Mouse (Mus musculus): ENCODE data around the gene Ccl28.
"Not testable (repeated sequence)": the region's sequence is repeated elsewhere in the genome, so short reads cannot be mapped to it uniquely, and the experiment has no call there.

The Ccl28 gene

DNA sequence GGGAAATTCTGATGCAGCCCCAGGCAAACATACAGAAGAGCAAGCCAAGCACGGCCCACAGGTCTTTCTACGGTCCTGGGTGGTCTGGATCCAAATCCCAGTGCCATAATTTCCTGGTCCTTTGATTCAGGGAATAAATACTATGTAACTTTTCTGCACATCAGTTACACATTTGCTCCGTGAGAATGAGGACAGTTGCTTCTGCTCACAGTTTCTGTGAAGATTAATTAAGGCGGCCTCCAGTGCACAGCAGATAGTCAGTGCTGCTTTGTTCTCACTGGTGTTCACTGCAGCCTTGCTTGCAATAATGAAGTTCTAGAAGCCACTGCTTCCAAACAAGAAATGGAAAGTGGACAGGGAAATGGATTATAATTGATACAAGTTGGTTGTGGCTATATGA is 14.2 kb downstream of the Ccl28 start:
- Histone ChIP-seq H3K36me3 (ENCODE audit: control insufficient read depth, insufficient read depth, low read length, poor library complexity, severe bottlenecking) (no peaks in the 10 kb centered on the region), H3K27me3 (ENCODE audit: control insufficient read depth, insufficient read depth, low read length, poor library complexity, severe bottlenecking) (no peaks in the 10 kb centered on the region)
- DNase-seq (ENCODE audit: low read depth, low spot score), result no peak

GRCm38 (mm10) chr13:119638449-119638848 is 14.8 kb downstream of the Ccl28 start:
- no peak for DNase-seq (ENCODE audit: low read depth, low spot score)

GRCm38 (mm10) chr13:119639302-119639701 is 15.7 kb downstream of the Ccl28 start:
- Histone ChIP-seq H3K36me3 (ENCODE audit: control insufficient read depth, insufficient read depth, low read length, poor library complexity, severe bottlenecking) (no peaks in the 10 kb centered on the region), H3K27me3 (ENCODE audit: control insufficient read depth, insufficient read depth, low read length, poor library complexity, severe bottlenecking) (no peaks in the 10 kb centered on the region)
- DNase-seq (ENCODE audit: low read depth, low spot score), result no peak

More at GRCm38 (mm10) chr13:119638449-119638848, 14.8 kb downstream of the Ccl28 start:
- Histone ChIP-seq H3K36me3 (ENCODE audit: control insufficient read depth, insufficient read depth, low read length, poor library complexity, severe bottlenecking) (no peaks in the 10 kb centered on the region), H3K27me3 (ENCODE audit: control insufficient read depth, insufficient read depth, low read length, poor library complexity, severe bottlenecking) (no peaks in the 10 kb centered on the region)

GRCm38 (mm10) chr13:119640504-119640903 is 16.9 kb downstream of the Ccl28 start:
- Histone ChIP-seq H3K27me3 (ENCODE audit: control insufficient read depth, insufficient read depth, low read length, poor library complexity, severe bottlenecking) (no peaks in the 10 kb centered on the region), H3K36me3 (ENCODE audit: control insufficient read depth, insufficient read depth, low read length, poor library complexity, severe bottlenecking) (no peaks in the 10 kb centered on the region)
- DNase-seq (ENCODE audit: low read depth, low spot score), result peak; percentile 68

- DNase-seq (ENCODE audit: low read depth, low spot score), result no peak
- Histone ChIP-seq H3K36me3 (ENCODE audit: control insufficient read depth, insufficient read depth, low read length, poor library complexity, severe bottlenecking) (no peaks in the 10 kb centered on the region), H3K27me3 (ENCODE audit: control insufficient read depth, insufficient read depth, low read length, poor library complexity, severe bottlenecking) (no peaks in the 10 kb centered on the region)
Observed at GRCm38 (mm10) chr13:119641145-119641544, 17.5 kb downstream of the Ccl28 start.

DNA sequence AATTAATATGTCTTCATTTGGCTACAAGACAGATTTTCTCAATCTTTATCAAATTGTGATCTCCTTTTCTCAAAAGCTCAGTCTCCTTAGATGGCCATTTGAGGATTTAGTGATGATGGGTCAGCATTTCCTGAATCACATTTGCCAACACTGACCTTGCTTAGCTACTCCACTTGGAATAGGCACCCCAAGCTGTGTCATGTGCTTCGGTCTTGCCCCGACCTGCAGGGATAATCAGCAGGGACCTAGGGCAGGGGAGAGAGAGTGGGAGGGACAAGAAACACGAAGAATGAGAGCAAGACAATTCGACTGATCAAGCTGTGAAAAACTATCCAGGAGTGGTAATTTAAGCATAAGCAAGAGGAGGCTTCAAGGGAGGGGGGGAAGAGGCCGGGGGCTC is 21.1 kb downstream of the Ccl28 start:
- Histone ChIP-seq H3K27me3 (ENCODE audit: control insufficient read depth, insufficient read depth, low read length, poor library complexity, severe bottlenecking) (no peaks in the 10 kb centered on the region), H3K36me3 (ENCODE audit: control insufficient read depth, insufficient read depth, low read length, poor library complexity, severe bottlenecking) (no peaks in the 10 kb centered on the region)
- DNase-seq (ENCODE audit: low read depth, low spot score), result no peak

DNA sequence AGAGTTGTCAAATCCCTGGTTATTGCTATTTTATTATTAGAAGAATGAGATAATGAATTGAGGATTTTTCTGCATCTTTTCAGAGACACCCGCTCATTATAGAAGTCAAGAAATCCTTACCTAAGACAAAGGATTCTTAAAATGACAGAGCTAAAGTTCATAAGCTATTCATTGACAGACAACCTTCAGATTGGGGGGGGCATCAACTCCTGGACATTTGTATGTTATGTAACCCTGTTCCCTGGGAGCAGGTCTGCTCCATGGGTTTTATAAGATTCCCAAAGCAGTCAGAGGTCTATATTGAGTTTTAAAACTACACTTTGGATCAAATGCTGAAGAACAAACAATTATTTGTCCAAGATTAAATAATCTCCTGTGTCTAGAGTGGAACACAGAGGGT is 22.9 kb downstream of the Ccl28 start:
- DNase-seq (ENCODE audit: low read depth, low spot score), result no peak
- H3K27me3 ChIP-seq (ENCODE audit: control insufficient read depth, insufficient read depth, low read length, poor library complexity, severe bottlenecking), result no peaks in the 10 kb centered on the region
- H3K36me3 ChIP-seq (ENCODE audit: control insufficient read depth, insufficient read depth, low read length, poor library complexity, severe bottlenecking), result no peaks in the 10 kb centered on the region

DNA sequence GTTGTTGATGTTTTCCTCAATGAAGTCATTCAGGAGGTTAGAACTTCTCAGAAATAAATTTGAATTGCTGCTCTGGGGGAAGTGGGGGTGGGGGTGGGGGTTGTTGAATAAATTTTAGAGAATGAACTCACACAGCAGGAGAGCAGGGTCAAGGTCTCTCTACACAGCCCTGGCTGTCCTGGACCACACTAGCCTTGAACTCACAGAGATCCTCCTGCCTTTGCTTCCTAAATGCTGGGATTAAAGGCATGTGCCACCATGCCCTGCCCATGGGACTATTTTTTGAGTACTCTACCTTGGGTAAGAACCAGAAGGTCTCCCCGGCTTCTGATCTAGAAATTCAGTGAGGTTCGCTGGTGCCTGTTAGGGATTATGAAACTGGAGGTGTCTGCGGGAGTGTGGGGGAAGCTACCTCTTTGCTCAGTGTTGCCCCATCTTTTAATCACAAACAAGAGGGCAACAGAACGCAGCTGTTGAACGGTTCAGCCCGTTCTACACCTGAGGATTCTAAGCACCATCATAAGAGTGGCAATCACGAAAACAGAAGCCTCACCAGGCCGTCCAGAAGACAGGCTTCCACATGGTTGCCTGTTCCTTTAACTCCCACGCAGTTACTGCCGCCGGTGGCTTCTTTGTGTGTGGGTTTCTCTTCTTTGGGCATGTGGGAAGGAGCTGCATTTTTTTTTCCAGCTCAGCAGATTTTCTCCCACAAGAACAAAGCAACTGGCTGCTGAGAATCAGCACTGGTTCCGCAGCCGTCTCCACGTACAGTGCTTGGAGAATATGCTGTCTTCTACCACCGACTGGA is 25.5 kb downstream of the Ccl28 start:
- H3K27me3 ChIP-seq (ENCODE audit: control insufficient read depth, insufficient read depth, low read length, poor library complexity, severe bottlenecking), result no peaks in the 10 kb centered on the region
- no peaks in the 10 kb centered on the region for H3K36me3 ChIP-seq (ENCODE audit: control insufficient read depth, insufficient read depth, low read length, poor library complexity, severe bottlenecking)
- no peak for DNase-seq (ENCODE audit: low read depth, low spot score)

- H3K27me3 ChIP-seq (ENCODE audit: control insufficient read depth, insufficient read depth, low read length, poor library complexity, severe bottlenecking), result no peaks in the 10 kb centered on the region
- DNase-seq (ENCODE audit: low read depth, low spot score), result no peak
Observed at GRCm38 (mm10) chr13:119649699-119650046, 26.1 kb downstream of the Ccl28 start.

GRCm38 (mm10) chr13:119654734-119655133 is 31.1 kb downstream of the Ccl28 start:
- Histone ChIP-seq H3K36me3 (ENCODE audit: control insufficient read depth, insufficient read depth, low read length, poor library complexity, severe bottlenecking) (no peaks in the 10 kb centered on the region), H3K27me3 (ENCODE audit: control insufficient read depth, insufficient read depth, low read length, poor library complexity, severe bottlenecking) (no peaks in the 10 kb centered on the region)
- no peak for DNase-seq (ENCODE audit: low read depth, low spot score)

More at GRCm38 (mm10) chr13:119649699-119650046, 26.1 kb downstream of the Ccl28 start:
- no peaks in the 10 kb centered on the region for H3K36me3 ChIP-seq (ENCODE audit: control insufficient read depth, insufficient read depth, low read length, poor library complexity, severe bottlenecking)

GRCm38 (mm10) chr13:119656246-119656645 is 32.6 kb downstream of the Ccl28 start:
- H3K27me3 ChIP-seq (ENCODE audit: control insufficient read depth, insufficient read depth, low read length, poor library complexity, severe bottlenecking), result no peaks in the 10 kb centered on the region
- H3K36me3 ChIP-seq (ENCODE audit: control insufficient read depth, insufficient read depth, low read length, poor library complexity, severe bottlenecking), result no peaks in the 10 kb centered on the region
- DNase-seq (ENCODE audit: low read depth, low spot score), result no peak

GRCm38 (mm10) chr13:119656846-119657416 is 33.3 kb downstream of the Ccl28 start:
- DNase-seq (ENCODE audit: low read depth, low spot score), result no peak
- Histone ChIP-seq H3K27me3 (ENCODE audit: control insufficient read depth, insufficient read depth, low read length, poor library complexity, severe bottlenecking) (no peaks in the 10 kb centered on the region), H3K36me3 (ENCODE audit: control insufficient read depth, insufficient read depth, low read length, poor library complexity, severe bottlenecking) (no peaks in the 10 kb centered on the region)

DNA sequence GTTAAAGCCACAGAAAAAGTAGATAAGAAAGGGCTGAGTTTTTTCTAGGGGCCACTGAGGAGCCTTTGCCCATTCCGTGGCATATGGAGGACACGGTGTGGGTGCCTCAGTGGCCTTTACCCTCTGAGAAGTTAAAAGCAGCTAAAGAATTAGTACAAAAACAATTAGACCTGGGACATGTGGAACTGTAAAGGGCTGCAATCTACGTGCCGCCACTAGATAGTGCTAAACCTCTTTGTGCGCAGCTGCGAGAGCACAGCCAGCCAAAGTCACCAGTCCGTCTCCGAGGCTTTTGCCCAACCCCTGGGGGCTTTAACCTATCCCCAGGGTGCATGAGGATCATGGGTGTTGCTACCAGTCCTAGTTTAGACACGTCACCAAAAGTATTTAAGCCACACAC is 37.8 kb downstream of the Ccl28 start:
- DNase-seq (ENCODE audit: low read depth, low spot score); H3K36me3 ChIP-seq (ENCODE audit: control insufficient read depth, insufficient read depth, low read length, poor library complexity, severe bottlenecking); H3K27me3 ChIP-seq (ENCODE audit: control insufficient read depth, insufficient read depth, low read length, poor library complexity, severe bottlenecking): not testable (repeated sequence)

GRCm38 (mm10) chr13:119678794-119679193 is 55.2 kb downstream of the Ccl28 start:
- DNase-seq (ENCODE audit: low read depth, low spot score), result no peak
- no peaks in the 10 kb centered on the region for H3K36me3 ChIP-seq (ENCODE audit: control insufficient read depth, insufficient read depth, low read length, poor library complexity, severe bottlenecking)
- no peaks in the 10 kb centered on the region for H3K27me3 ChIP-seq (ENCODE audit: control insufficient read depth, insufficient read depth, low read length, poor library complexity, severe bottlenecking)

GRCm38 (mm10) chr13:119679721-119680120 is 56.1 kb downstream of the Ccl28 start:
- Histone ChIP-seq H3K36me3 (ENCODE audit: control insufficient read depth, insufficient read depth, low read length, poor library complexity, severe bottlenecking) (no peaks in the 10 kb centered on the region), H3K27me3 (ENCODE audit: control insufficient read depth, insufficient read depth, low read length, poor library complexity, severe bottlenecking) (no peaks in the 10 kb centered on the region)
- DNase-seq (ENCODE audit: low read depth, low spot score), result no peak
